Mouse (Mus musculus): ENCODE measurements around the gene Tmed4. TPM values are rescaled to one million over a fixed set of nuclear protein-coding genes. Genes with fewer than 3 reads are reported as not detected.
A peak's percentile ranks its signal among the peaks of the same experiment; 100 is the strongest.

Tmed4 gene
- polyA plus RNA-seq, 1 experiment from 2014 or later = 114 TPM

DNA sequence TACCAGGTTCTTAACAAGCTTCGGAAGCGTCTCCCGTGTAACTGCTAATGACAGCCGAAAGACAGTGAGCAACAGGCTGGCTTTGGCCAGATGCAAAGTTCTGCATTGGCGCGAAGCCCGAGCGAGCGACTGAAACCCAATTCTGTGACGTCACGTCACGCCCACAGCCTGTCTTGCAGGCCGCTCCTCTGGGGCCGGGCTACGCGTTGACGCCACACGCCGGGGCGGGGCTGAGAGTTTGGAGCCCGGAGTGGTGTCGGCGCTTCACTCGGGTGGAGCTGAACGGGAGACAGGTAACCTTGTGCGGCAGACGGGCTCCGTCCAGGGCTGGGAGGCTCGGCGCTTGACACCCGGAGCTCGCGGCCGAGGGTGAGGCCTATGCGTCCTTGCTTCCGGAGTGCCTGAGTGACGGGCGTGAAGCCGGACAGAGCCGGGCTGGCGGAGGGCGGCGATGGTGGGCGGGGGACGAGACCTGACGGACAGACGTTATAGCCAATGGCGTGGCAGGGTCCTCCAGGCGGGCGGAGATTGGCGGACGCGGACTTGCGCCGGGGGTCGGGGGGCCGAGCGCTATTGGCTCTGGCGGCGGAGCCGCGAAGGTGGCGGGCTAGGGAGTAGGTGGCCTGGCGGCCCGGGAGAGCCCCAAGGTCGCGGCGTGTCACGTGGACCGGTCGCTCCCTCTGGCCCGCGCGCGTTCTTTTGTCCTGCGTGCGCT lies 16.9 kb upstream of the Tmed4 start, which contains the start of gene Ogdh:
Ogdh (plus strand) TSS at position 233 of the 715 bp plus-strand sequence.
- peak; percentile 98 for DNase-seq (ENCODE audit: low spot score)
- under 1% methylated on average over 76 of the region's 77 CpGs for WGBS
- Histone ChIP-seq H3K36me3 (ENCODE audit: control insufficient read depth, insufficient read depth, low read length) (no peaks in the 10 kb centered on the region), H3K27ac (replicated peaks; ENCODE audit: low read depth, low read length) (peak within 1 kb of the TSS; percentile 9; the same call in 1 of the 2 replicates), H3K9ac (ENCODE audit: low read length) (peak within 1 kb of the TSS; percentile 49), H3K4me3 (ENCODE audit: low read depth, low read length) (peak within 1 kb of the TSS; percentile 60), H3K27me3 (ENCODE audit: control insufficient read depth, insufficient read depth, low read length) (no peaks in the 10 kb centered on the region), H3K4me1 (ENCODE audit: control insufficient read depth, insufficient read depth, low read length) (no peaks in the 10 kb centered on the region), H3K9me3 (ENCODE audit: control insufficient read depth, low read length) (no peaks in the 10 kb centered on the region), H3K4me2 (ENCODE audit: low read depth, severe bottlenecking) (peak within 1 kb of the TSS; percentile 59)
- peak; percentile 98 for ATAC-seq (ENCODE audit: insufficient number of reproducible peaks, low FRiP score, low TSS enrichment, low read depth)

DNA sequence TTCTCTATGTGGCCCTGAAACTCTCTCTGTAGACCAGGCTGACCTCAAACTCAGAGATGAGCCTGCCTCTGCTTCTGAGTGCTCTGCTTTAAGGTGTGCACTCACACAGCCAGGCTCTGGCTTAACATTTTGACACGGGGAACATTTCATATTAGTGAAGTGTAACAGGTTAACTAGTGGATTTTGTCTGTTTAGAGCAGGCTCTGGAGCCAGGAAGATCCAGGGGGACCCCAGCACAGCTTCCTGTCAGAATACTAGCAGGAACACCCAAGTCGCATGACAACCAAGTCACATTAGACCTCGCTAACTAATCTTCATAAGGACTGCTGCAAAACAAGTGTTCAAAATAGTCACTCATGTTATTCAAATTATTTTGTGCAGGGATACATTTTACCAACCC lies 16.2 kb upstream of the Tmed4 start:
- Histone ChIP-seq H3K9me3 (ENCODE audit: control insufficient read depth, low read length) (no peaks in the 10 kb centered on the region), H3K36me3 (ENCODE audit: control insufficient read depth, insufficient read depth, low read length) (no peaks in the 10 kb centered on the region), H3K9ac (ENCODE audit: low read length) (peak overlapping the region; percentile 49; the same call in 1 of the 2 replicates), H3K4me2 (ENCODE audit: low read depth, severe bottlenecking) (peak overlapping the region; percentile 59), H3K27ac (replicated peaks; ENCODE audit: low read depth, low read length) (no peak overlapping the region), H3K4me1 (ENCODE audit: control insufficient read depth, insufficient read depth, low read length) (no peaks in the 10 kb centered on the region), H3K4me3 (ENCODE audit: low read depth, low read length) (peak overlapping the region; percentile 60), H3K27me3 (ENCODE audit: control insufficient read depth, insufficient read depth, low read length) (no peaks in the 10 kb centered on the region)
- ATAC-seq (ENCODE audit: insufficient number of reproducible peaks, low FRiP score, low TSS enrichment, low read depth) (no peak), DNase-seq (ENCODE audit: low spot score) (no peak)
- WGBS = 23% methylated on average over 3 of the region's 3 CpGs

DNA sequence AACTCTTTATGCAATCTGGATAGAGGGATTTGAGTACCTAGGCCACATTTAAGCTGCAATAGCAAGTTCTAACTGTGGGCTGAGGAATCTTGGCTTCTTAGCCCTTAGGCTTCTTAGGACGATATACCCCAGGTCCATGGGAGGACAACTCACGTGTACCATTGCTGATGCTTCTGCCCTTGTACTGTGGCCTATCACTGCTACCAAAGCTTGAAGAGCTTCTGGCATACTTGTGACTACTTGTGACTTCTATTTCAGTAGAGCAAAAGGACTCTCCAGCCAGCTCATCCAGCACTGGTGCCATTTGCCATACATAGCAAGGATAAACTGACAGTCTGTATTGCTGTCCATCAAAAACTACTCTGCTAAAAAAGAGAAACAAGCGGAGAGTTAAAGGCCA lies 15.5 kb upstream of the Tmed4 start:
- H3K4me3 ChIP-seq (ENCODE audit: low read depth, low read length) = no peak overlapping the region
- WGBS = 94% methylated on average over 3 of the region's 3 CpGs
- no peaks in the 10 kb centered on the region for H3K4me1 ChIP-seq (ENCODE audit: control insufficient read depth, insufficient read depth, low read length)

DNA sequence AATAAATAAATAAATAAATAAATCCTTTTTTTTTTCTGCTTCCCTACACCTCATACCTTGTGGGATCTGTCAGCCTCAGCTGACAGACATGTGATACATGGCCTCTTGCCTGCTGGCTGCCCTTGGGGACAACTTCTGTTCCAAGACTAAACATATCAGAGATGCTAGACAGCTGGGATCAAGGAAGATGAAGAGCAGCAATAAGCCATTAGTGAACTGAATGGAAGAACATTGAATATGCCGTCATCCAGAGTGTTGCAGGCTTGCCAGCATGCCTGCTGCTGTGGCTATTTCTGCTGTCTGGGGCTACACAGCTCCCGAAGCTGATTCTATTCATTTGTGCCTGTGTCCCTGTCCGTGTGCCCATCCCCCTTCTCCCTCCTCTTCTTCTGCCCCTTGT lies 8.3 kb upstream of the Tmed4 start:
- Histone ChIP-seq H3K4me1 (ENCODE audit: control insufficient read depth, insufficient read depth, low read length) (no peaks in the 10 kb centered on the region), H3K27me3 (ENCODE audit: control insufficient read depth, insufficient read depth, low read length) (no peaks in the 10 kb centered on the region), H3K9ac (ENCODE audit: low read length) (no peak overlapping the region), H3K27ac (replicated peaks; ENCODE audit: low read depth, low read length) (no peak overlapping the region), H3K36me3 (ENCODE audit: control insufficient read depth, insufficient read depth, low read length) (no peaks in the 10 kb centered on the region), H3K4me2 (ENCODE audit: low read depth, severe bottlenecking) (no peak overlapping the region), H3K4me3 (ENCODE audit: low read depth, low read length) (no peak overlapping the region), H3K9me3 (ENCODE audit: control insufficient read depth, low read length) (no peaks in the 10 kb centered on the region; the same call in 1 of the 2 replicates)
- WGBS = 79% methylated on average over 3 of the region's 3 CpGs
- no peak for ATAC-seq (ENCODE audit: insufficient number of reproducible peaks, low FRiP score, low TSS enrichment, low read depth)
- DNase-seq (ENCODE audit: low spot score) = no peak

More for the DNA sequence above, 15.5 kb upstream of the Tmed4 start:
- Histone ChIP-seq H3K9me3 (ENCODE audit: control insufficient read depth, low read length) (no peaks in the 10 kb centered on the region), H3K9ac (ENCODE audit: low read length) (no peak overlapping the region), H3K4me2 (ENCODE audit: low read depth, severe bottlenecking) (no peak overlapping the region), H3K27ac (replicated peaks; ENCODE audit: low read depth, low read length) (no peak overlapping the region), H3K27me3 (ENCODE audit: control insufficient read depth, insufficient read depth, low read length) (no peaks in the 10 kb centered on the region), H3K36me3 (ENCODE audit: control insufficient read depth, insufficient read depth, low read length) (no peaks in the 10 kb centered on the region)
- ATAC-seq (ENCODE audit: insufficient number of reproducible peaks, low FRiP score, low TSS enrichment, low read depth) (no peak), DNase-seq (ENCODE audit: low spot score) (no peak)

DNA sequence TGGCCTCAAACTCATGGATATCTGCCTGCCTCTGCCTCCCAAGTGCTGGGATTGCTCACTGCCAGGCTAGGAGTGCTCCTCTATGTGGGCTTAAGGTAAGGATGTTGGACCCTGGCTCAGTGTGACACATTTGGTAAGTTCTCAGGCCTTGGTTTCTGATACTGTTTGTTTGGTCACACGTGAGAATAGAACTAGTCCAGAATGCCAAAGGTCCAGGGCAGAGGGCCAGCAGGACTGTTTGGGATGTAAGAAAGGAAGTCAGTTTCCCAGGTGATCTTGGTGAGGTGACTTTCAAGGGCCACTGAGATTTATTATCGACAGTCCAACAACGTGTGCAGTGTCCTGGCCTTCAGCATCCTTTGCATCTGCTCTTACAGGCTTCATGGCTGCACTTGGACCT lies 1.8 kb upstream of the Tmed4 start:
- H3K4me2 ChIP-seq (ENCODE audit: low read depth, severe bottlenecking) = no peak overlapping the region
- H3K4me3 ChIP-seq (ENCODE audit: low read depth, low read length) = no peak overlapping the region
- H3K9ac ChIP-seq (ENCODE audit: low read length) = no peak overlapping the region
- H3K27ac ChIP-seq (replicated peaks; ENCODE audit: low read depth, low read length) = no peak overlapping the region
- DNase-seq (ENCODE audit: low spot score) = no peak
- no peaks in the 10 kb centered on the region; the same call in 1 of the 2 replicates for H3K9me3 ChIP-seq (ENCODE audit: control insufficient read depth, low read length)
- H3K4me1 ChIP-seq (ENCODE audit: control insufficient read depth, insufficient read depth, low read length) = peaks cover 4% of the 10 kb centered on the region; the same call in 1 of the 2 replicates
- no peaks in the 10 kb centered on the region for H3K27me3 ChIP-seq (ENCODE audit: control insufficient read depth, insufficient read depth, low read length)
- WGBS = 84% methylated on average over 3 of the region's 3 CpGs
- ATAC-seq (ENCODE audit: insufficient number of reproducible peaks, low FRiP score, low TSS enrichment, low read depth) = no peak
- peaks cover 2% of the 10 kb centered on the region; the same call in 1 of the 2 replicates for H3K36me3 ChIP-seq (ENCODE audit: control insufficient read depth, insufficient read depth, low read length)

DNA sequence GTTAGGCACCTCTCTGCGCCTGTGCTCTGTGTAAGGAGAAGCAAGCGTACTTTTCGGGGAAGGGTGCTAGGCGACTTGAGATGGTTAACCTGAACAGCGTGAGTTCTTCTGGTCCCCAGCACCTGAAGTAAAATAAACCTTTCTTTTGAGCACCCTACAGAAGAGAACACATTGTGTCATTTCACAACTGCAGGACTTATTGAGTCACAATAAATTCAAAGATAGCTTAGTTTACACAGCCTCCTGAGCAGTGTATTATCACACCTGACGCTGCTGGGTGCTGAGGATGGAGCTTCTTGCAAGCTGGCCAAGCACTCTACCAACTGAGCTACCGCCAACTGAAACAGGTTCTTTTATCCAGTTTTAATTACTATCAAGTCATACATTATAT lies 419 bp upstream of the Tmed4 start:
- no peak for ATAC-seq (ENCODE audit: insufficient number of reproducible peaks, low FRiP score, low TSS enrichment, low read depth)
- H3K9ac ChIP-seq (ENCODE audit: low read length) = 0 out of 2 replicates have a peak overlapping the region, but pooled peaks have one; percentile 17

GRCm38 (mm10) chr11:6273607-6274006 lies 1.1 kb downstream of the Tmed4 start:
- Histone ChIP-seq H3K27ac (replicated peaks; ENCODE audit: low read depth, low read length) (no peak overlapping the region), H3K4me1 (ENCODE audit: control insufficient read depth, insufficient read depth, low read length) (peaks cover 4% of the 10 kb centered on the region; the same call in 1 of the 2 replicates), H3K9me3 (ENCODE audit: control insufficient read depth, low read length) (no peaks in the 10 kb centered on the region), H3K27me3 (ENCODE audit: control insufficient read depth, insufficient read depth, low read length) (no peaks in the 10 kb centered on the region), H3K36me3 (ENCODE audit: control insufficient read depth, insufficient read depth, low read length) (peaks cover 2% of the 10 kb centered on the region), H3K4me3 (ENCODE audit: low read depth, low read length) (peak overlapping the region; percentile 98), H3K4me2 (ENCODE audit: low read depth, severe bottlenecking) (peak overlapping the region; percentile 79), H3K9ac (ENCODE audit: low read length) (peak overlapping the region; percentile 82; the same call in 1 of the 2 replicates)
- 72% methylated on average over 11 of the region's 11 CpGs for WGBS
- ATAC-seq (ENCODE audit: insufficient number of reproducible peaks, low FRiP score, low TSS enrichment, low read depth) = no peak
- no peak for DNase-seq (ENCODE audit: low spot score)

More for the DNA sequence above, 419 bp upstream of the Tmed4 start:
- no peaks in the 10 kb centered on the region; the same call in 1 of the 2 replicates for H3K9me3 ChIP-seq (ENCODE audit: control insufficient read depth, low read length)
- H3K36me3 ChIP-seq (ENCODE audit: control insufficient read depth, insufficient read depth, low read length) = peaks cover 2% of the 10 kb centered on the region
- H3K4me2 ChIP-seq (ENCODE audit: low read depth, severe bottlenecking) = peak overlapping the region; percentile 16; the same call in 1 of the 2 replicates
- 25% methylated on average over 7 of the region's 7 CpGs for WGBS
- no peak overlapping the region for H3K4me3 ChIP-seq (ENCODE audit: low read depth, low read length)
- H3K27ac ChIP-seq (replicated peaks; ENCODE audit: low read depth, low read length) = peak overlapping the region; percentile 9; the same call in 1 of the 2 replicates
- no peaks in the 10 kb centered on the region for H3K27me3 ChIP-seq (ENCODE audit: control insufficient read depth, insufficient read depth, low read length)
- no peak for DNase-seq (ENCODE audit: low spot score)
- peaks cover 4% of the 10 kb centered on the region; the same call in 1 of the 2 replicates for H3K4me1 ChIP-seq (ENCODE audit: control insufficient read depth, insufficient read depth, low read length)

DNA sequence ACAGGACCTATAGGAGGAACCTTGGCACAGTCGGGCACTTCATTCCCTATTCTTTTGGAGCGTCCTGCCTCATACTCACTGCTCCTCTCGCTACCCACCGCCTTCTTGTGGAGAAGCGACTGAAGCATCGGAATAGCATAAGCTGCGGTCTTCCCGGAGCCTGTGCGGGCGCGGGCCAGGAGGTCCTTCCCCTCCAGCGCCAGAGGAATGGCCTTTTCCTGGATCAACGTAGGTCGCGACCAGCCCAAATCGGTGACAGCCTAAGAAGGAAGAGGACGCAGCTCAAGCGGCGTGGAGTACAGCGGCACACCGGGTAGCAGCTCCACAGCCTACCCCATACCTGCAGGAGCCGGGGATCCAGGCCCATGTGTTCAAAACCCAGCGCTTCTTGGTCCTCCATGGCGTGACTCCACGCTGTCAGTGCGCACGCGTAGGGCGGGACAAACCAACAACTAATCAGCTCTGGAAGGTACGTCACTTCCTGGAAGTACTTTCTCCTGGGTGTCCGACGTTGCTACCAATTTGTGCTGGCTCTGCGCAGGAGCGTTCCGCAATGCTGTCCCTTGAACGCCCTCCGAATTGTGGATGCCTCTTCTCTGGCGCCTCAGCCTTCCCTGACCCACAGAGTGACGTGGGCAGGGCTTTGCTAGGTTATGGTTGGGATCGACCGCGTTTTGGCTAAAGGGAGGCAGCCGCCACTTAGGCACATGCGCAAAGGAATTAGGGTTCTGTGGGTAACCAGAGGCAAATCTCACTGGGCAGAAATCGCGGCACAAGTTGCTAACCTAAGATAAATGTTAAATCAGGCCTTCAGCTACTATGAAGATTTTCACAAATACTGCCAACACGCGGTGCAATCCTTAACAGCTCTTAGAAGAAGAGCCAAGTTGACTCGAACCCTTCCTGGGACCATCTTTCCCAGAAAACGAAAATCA lies 7.1 kb downstream of the Tmed4 start, which contains the start of gene Ddx56:
Ddx56 (minus strand) TSS at position 453 of the 935 bp plus-strand sequence.
- 2% methylated on average over 50 of the region's 50 CpGs for WGBS
- peak; percentile 90 for DNase-seq (ENCODE audit: low spot score)
- Histone ChIP-seq H3K27me3 (ENCODE audit: control insufficient read depth, insufficient read depth, low read length) (no peaks in the 10 kb centered on the region), H3K4me1 (ENCODE audit: control insufficient read depth, insufficient read depth, low read length) (peaks cover 5% of the 10 kb centered on the region), H3K36me3 (ENCODE audit: control insufficient read depth, insufficient read depth, low read length) (peaks cover 23% of the 10 kb centered on the region), H3K4me3 (ENCODE audit: low read depth, low read length) (peak within 1 kb of the TSS; percentile 76), H3K9ac (ENCODE audit: low read length) (peak within 1 kb of the TSS; percentile 81), H3K4me2 (ENCODE audit: low read depth, severe bottlenecking) (peak within 1 kb of the TSS; percentile 94), H3K27ac (replicated peaks; ENCODE audit: low read depth, low read length) (peak within 1 kb of the TSS; percentile 79), H3K9me3 (ENCODE audit: control insufficient read depth, low read length) (no peaks in the 10 kb centered on the region)
- peak; percentile 90 for ATAC-seq (ENCODE audit: insufficient number of reproducible peaks, low FRiP score, low TSS enrichment, low read depth)
